Mouse (Mus musculus): ENCODE data around the gene Zfp182. TPM values are rescaled to one million over a fixed set of nuclear protein-coding genes. Genes with fewer than 3 reads are reported as not detected.
A peak's percentile ranks its signal among the peaks of the same experiment; 100 is the strongest.

Gene Zfp182
- total and polyA plus RNA-seq, 3 experiments = 2.2 to 7.3 (median 4.1) TPM

GRCm38 (mm10) chrX:21089867-21090239 is 27.7 kb upstream of the Zfp182 start:
- Histone ChIP-seq H3K9ac (ENCODE audit: insufficient read depth, low read depth) (no peak overlapping the region), H3K27ac (ENCODE audit: insufficient read depth, low read depth) (no peak overlapping the region), H3K4me2 (ENCODE audit: insufficient read depth, low read depth, poor library complexity, severe bottlenecking) (peak overlapping the region; percentile 91; the same call in 1 of the 2 replicates), H3K4me1 (ENCODE audit: control insufficient read depth in 1 of 2, insufficient read depth in 2 of 2) (no peaks in the 10 kb centered on the region; a peak in 1 of 4 replicates), H3K9me3 (replicated peaks; ENCODE audit: low read length) (no peaks in the 10 kb centered on the region), H3K4me3 (replicated peaks in 1 of 3; ENCODE audit: low read depth in 2 of 3, low read length in 2 of 3, poor library complexity in 1 of 3) (no peak overlapping the region), H3K27me3 (replicated peaks) (no peaks in the 10 kb centered on the region), H3K79me2 (replicated peaks; ENCODE audit: control insufficient read depth, extremely low read depth, insufficient read depth, poor library complexity, severe bottlenecking) (no peaks in the 10 kb centered on the region), H3K36me3 (replicated peaks in 1 of 2; ENCODE audit: control insufficient read depth in 1 of 2, insufficient read depth in 1 of 2, low read length in 1 of 2) (no peaks in the 10 kb centered on the region)
- dilution Hi-C loops (cut with MboI; ENCODE audit: extremely low pct_ligation_motif_present, extremely low pct_unique_long_range_greater_than_20kb, low sequenced_read_pairs) (no loop called here), in situ Hi-C loops (cut with MboI; ENCODE audit: low pct_ligation_motif_present, low pct_unique_long_range_greater_than_20kb, low sequenced_read_pairs) (no loop called here)
- TF ChIP-seq BHLHE40 (IDR thresholded peaks at IDR 0.05; ENCODE audit: low read depth, low read length) (no peak), PAX5 (IDR thresholded peaks at IDR 0.05; ENCODE audit: low read length) (no peak), KAT2A (IDR thresholded peaks at IDR 0.05; ENCODE audit: insufficient replicate concordance, low read length) (no peak), JUND (conservative IDR thresholded peaks at IDR 0.05; ENCODE audit: low read depth, low read length) (no peak), MAX (IDR thresholded peaks at IDR 0.05; ENCODE audit: low read length) (no peak), E2F4 (IDR thresholded peaks at IDR 0.05; ENCODE audit: insufficient replicate concordance, low read depth, low read length) (no peak), TCF12 (IDR thresholded peaks at IDR 0.05; ENCODE audit: low read depth, low read length) (no peak)
- no peak for DNase-seq (ENCODE audit: extremely low read depth)

- dilution Hi-C loops (cut with MboI; ENCODE audit: extremely low pct_ligation_motif_present, extremely low pct_unique_long_range_greater_than_20kb, low sequenced_read_pairs) = no loop called here
- H3K9ac ChIP-seq (ENCODE audit: insufficient read depth, low read depth) = peak within 1 kb of the TSS; percentile 71
- in situ Hi-C loops (cut with MboI; ENCODE audit: low pct_ligation_motif_present, low pct_unique_long_range_greater_than_20kb, low sequenced_read_pairs) = no loop called here
- H3K4me2 ChIP-seq (ENCODE audit: insufficient read depth, low read depth, poor library complexity, severe bottlenecking) = peak within 1 kb of the TSS; percentile 91
- H3K27me3 ChIP-seq (replicated peaks) = no peaks in the 10 kb centered on the region
- H3K9me3 ChIP-seq (replicated peaks; ENCODE audit: low read length) = no peaks in the 10 kb centered on the region
- peak within 1 kb of the TSS; percentile 51 to 60 (median 57) for H3K4me3 ChIP-seq (replicated peaks in 1 of 3; ENCODE audit: low read depth in 2 of 3, low read length in 2 of 3, poor library complexity in 1 of 3)
- H3K36me3 ChIP-seq (replicated peaks in 1 of 2; ENCODE audit: control insufficient read depth in 1 of 2, insufficient read depth in 1 of 2, low read length in 1 of 2) = no peaks in the 10 kb centered on the region
- H3K4me1 ChIP-seq (ENCODE audit: control insufficient read depth in 1 of 2, insufficient read depth in 2 of 2) = no peaks in the 10 kb centered on the region; a peak in 1 of 4 replicates
- no peaks in the 10 kb centered on the region for H3K79me2 ChIP-seq (replicated peaks; ENCODE audit: control insufficient read depth, extremely low read depth, insufficient read depth, poor library complexity, severe bottlenecking)
- DNase-seq (ENCODE audit: extremely low read depth) = peak; percentile 50
- H3K27ac ChIP-seq (ENCODE audit: insufficient read depth, low read depth) = no peak within 1 kb of the TSS
- TF ChIP-seq MEF2A (IDR thresholded peaks at IDR 0.05; ENCODE audit: borderline replicate concordance, low read depth, low read length) (no peak), ZNF384 (IDR thresholded peaks at IDR 0.05; ENCODE audit: low read depth, low read length) (peak; percentile 14; the same call in 1 of the 2 replicates), RCOR1 (conservative IDR thresholded peaks at IDR 0.05; ENCODE audit: low read depth, low read length) (no peak), E2F4 (IDR thresholded peaks at IDR 0.05; ENCODE audit: insufficient replicate concordance, low read depth, low read length) (0 out of 2 replicates have a peak, but pooled peaks have one; percentile 42), SIN3A (IDR thresholded peaks at IDR 0.05; ENCODE audit: low read length) (peak; percentile 34; the same call in 1 of the 2 replicates), NELFE (IDR thresholded peaks at IDR 0.05; ENCODE audit: low read depth, low read length) (peak; percentile 55; the same call in 1 of the 2 replicates), POLR2A (IDR thresholded peaks at IDR 0.05; ENCODE audit: low read depth, low read length) (peak; percentile 49), MAFK (IDR thresholded peaks at IDR 0.05; ENCODE audit: insufficient replicate concordance, low read length) (peak; percentile 76; the same call in 1 of the 2 replicates), NRF1 (IDR thresholded peaks at IDR 0.05; ENCODE audit: low read depth, low read length) (peak; percentile 95)
Observed at GRCm38 (mm10) chrX:21088983-21089866, 27.1 kb upstream of the Zfp182 start, which contains the start of gene Zfp300. Gene Zfp300 (minus strand): TSS chrX:21089527.
